Mouse (Mus musculus) MEL (cell line): ENCODE measurements around the gene Cep135. TPM values are rescaled to one million over a fixed set of nuclear protein-coding genes. Genes with fewer than 3 reads are reported as not detected.

Experiments used
- DNase-seq: peaks from one replicate; pipeline ENCODE4 v3.0.0; 2011; ENCODE audit warnings: low read depth, low spot score
- H3K27ac ChIP-seq: 2 replicates; pipeline ENCODE4 v1.5.1; 2012; ENCODE audit warnings: low read depth, mild to moderate bottlenecking, control low read depth, low read length, moderate library complexity; ENCODE audit not compliant: control insufficient read depth
- H3K27me3 ChIP-seq, 2 experiments: fragments of 150-350 bp in 1 of 2; sonication (generic) in 1 of 2; 2 replicates each; pipeline ENCODE4 v1.6.1; 2012; ENCODE audit warnings: low read length in 2 of 2, mild to moderate bottlenecking in 2 of 2, improper control_type of control experiment in 1 of 2, moderate library complexity in 1 of 2; ENCODE audit not compliant: insufficient read depth in 2 of 2, control insufficient read depth in 1 of 2
- H3K36me3 ChIP-seq, 2 experiments: 2 replicates each; pipeline ENCODE4 v1.6.1; 2012 to 2014; ENCODE audit warnings: low read length in 2 of 2, improper control_type of control experiment in 1 of 2, inconsistent platforms in 1 of 2, mild to moderate bottlenecking in 1 of 2; ENCODE audit not compliant: insufficient read depth in 2 of 2, control insufficient read depth in 1 of 2
- H3K4me1 ChIP-seq, 2 experiments: fragments of 150-350 bp in 1 of 2; sonication (generic) in 1 of 2; 2 replicates each; pipeline ENCODE4 v1.6.1; 2012; ENCODE audit warnings: low read length in 2 of 2, improper control_type of control experiment in 1 of 2, mild to moderate bottlenecking in 1 of 2; ENCODE audit not compliant: insufficient read depth in 2 of 2, control insufficient read depth in 1 of 2
- H3K4me3 ChIP-seq, 2 experiments: fragments of 150-350 bp in 1 of 2; sonication (generic) in 1 of 2; 2 replicates each; pipeline ENCODE4 v1.5.1; 2012; ENCODE audit warnings: low read depth in 2 of 2, low read length in 2 of 2, mild to moderate bottlenecking in 2 of 2, moderate library complexity in 2 of 2, control low read depth in 1 of 2, improper control_type of control experiment in 1 of 2; ENCODE audit not compliant: control insufficient read depth in 1 of 2, insufficient read depth in 1 of 2
- H3K79me2 ChIP-seq: 2 replicates; pipeline ENCODE4 v1.6.1; 2012; ENCODE audit warnings: mild to moderate bottlenecking, low read length, moderate library complexity; ENCODE audit not compliant: control insufficient read depth, poor library complexity, insufficient read depth
- H3K9ac ChIP-seq: 2 replicates; pipeline ENCODE4 v1.6.1; 2012; ENCODE audit warnings: low read depth, mild to moderate bottlenecking, control low read depth, low read length, moderate library complexity; ENCODE audit not compliant: control insufficient read depth, poor library complexity, severe bottlenecking
- H3K9me3 ChIP-seq: fragments of 150-350 bp; sonication (generic); replicated peaks from 2 replicates; pipeline ENCODE4 v1.6.1; 2012; ENCODE audit warnings: mild to moderate bottlenecking, low read length, improper control_type of control experiment, moderate library complexity; ENCODE audit not compliant: insufficient read depth
- CHD1 ChIP-seq: IDR thresholded peaks from 2 replicates; pipeline ENCODE4 v1.6.1; 2012; ENCODE audit warnings: low read depth, mild to moderate bottlenecking, inconsistent platforms, low read length, improper control_type of control experiment
- E2F4 ChIP-seq: IDR thresholded peaks from 2 replicates; pipeline ENCODE4 v1.6.1; 2011; ENCODE audit warnings: low read depth, low read length, improper control_type of control experiment, borderline replicate concordance
- EP300 ChIP-seq, 2 experiments: IDR thresholded peaks; 2 replicates each; pipeline ENCODE4 v1.6.1; 2011; ENCODE audit warnings: improper control_type of control experiment in 2 of 2, low read length in 2 of 2, low read depth in 1 of 2, mild to moderate bottlenecking in 1 of 2
- ETS1 ChIP-seq: IDR thresholded peaks from 2 replicates; pipeline ENCODE4 v1.6.1; 2012; ENCODE audit warnings: low read depth, mild to moderate bottlenecking, inconsistent platforms, low read length, improper control_type of control experiment, moderate library complexity
- GABPA ChIP-seq: IDR thresholded peaks from 2 replicates; pipeline ENCODE4 v1.6.1; 2012; ENCODE audit warnings: low read depth, mild to moderate bottlenecking, inconsistent platforms, low read length, improper control_type of control experiment, moderate library complexity
- GATA1 ChIP-seq: IDR thresholded peaks from 2 replicates; pipeline ENCODE4 v1.6.1; 2011; ENCODE audit warnings: low read depth, low read length, improper control_type of control experiment
- JUND ChIP-seq: IDR thresholded peaks from 2 replicates; pipeline ENCODE4 v1.6.1; 2011; ENCODE audit warnings: low read depth, mild to moderate bottlenecking, improper control_type of control experiment, low read length
- KAT2A ChIP-seq: conservative IDR thresholded peaks from 2 replicates; pipeline ENCODE4 v1.6.1; 2012; ENCODE audit warnings: low read depth, low read length, improper control_type of control experiment, inconsistent platforms
- MYB ChIP-seq: IDR thresholded peaks from 2 replicates; pipeline ENCODE4 v1.6.1; 2011; ENCODE audit warnings: mild to moderate bottlenecking, low read depth, low read length, improper control_type of control experiment
- RCOR1 ChIP-seq: IDR thresholded peaks from 2 replicates; pipeline ENCODE4 v1.6.1; 2012; ENCODE audit warnings: low read depth, mild to moderate bottlenecking, inconsistent platforms, low read length, improper control_type of control experiment
- TCF12 ChIP-seq: IDR thresholded peaks from 2 replicates; pipeline ENCODE4 v1.6.1; 2014; ENCODE audit warnings: low read depth, mild to moderate bottlenecking, inconsistent platforms, low read length, improper control_type of control experiment, moderate library complexity
- USF1 ChIP-seq: IDR thresholded peaks from 2 replicates; pipeline ENCODE4 v1.6.1; 2014; ENCODE audit warnings: low read depth, mild to moderate bottlenecking, inconsistent platforms, low read length, improper control_type of control experiment, moderate library complexity
- ZC3H11A ChIP-seq: IDR thresholded peaks from 2 replicates; pipeline ENCODE4 v1.6.1; 2012; ENCODE audit warnings: low read depth, mild to moderate bottlenecking, inconsistent platforms, low read length, improper control_type of control experiment
- ZKSCAN1 ChIP-seq: IDR thresholded peaks from 2 replicates; pipeline ENCODE4 v1.6.1; 2012; ENCODE audit warnings: low read depth, mild to moderate bottlenecking, inconsistent platforms, low read length, improper control_type of control experiment, moderate library complexity
- ZMIZ1 ChIP-seq: IDR thresholded peaks from 2 replicates; pipeline ENCODE4 v1.6.1; 2012; ENCODE audit warnings: low read depth, mild to moderate bottlenecking, inconsistent platforms, low read length, improper control_type of control experiment, moderate library complexity
- polyA plus RNA-seq, 2 experiments: library from polyadenylated mRNA; stranded (reverse) in 1 of 2; unstranded in 1 of 2; fragments of >175 nt in 1 of 2; fragments of >200 nt in 1 of 2; gene quantifications; 2 replicates each; pipeline versions ENCODE4 v1.2.1 to v1.2.4; 2012; ENCODE audit warnings: low replicate concordance in 2 of 2, low read depth in 1 of 2; ENCODE audit not compliant: insufficient read length in 2 of 2, insufficient read depth in 1 of 2, missing spikeins in 1 of 2
- total RNA-seq: library from RNA; depleted of rRNA; stranded (reverse); fragments of 300-350 nt; gene quantifications from 2 replicates; pipeline ENCODE4 v1.2.3, GENCODE M21; 2012

The Cep135 gene
- total and polyA plus RNA-seq, 3 experiments, result 9.2 to 9.3 TPM; not detected in 1

DNA sequence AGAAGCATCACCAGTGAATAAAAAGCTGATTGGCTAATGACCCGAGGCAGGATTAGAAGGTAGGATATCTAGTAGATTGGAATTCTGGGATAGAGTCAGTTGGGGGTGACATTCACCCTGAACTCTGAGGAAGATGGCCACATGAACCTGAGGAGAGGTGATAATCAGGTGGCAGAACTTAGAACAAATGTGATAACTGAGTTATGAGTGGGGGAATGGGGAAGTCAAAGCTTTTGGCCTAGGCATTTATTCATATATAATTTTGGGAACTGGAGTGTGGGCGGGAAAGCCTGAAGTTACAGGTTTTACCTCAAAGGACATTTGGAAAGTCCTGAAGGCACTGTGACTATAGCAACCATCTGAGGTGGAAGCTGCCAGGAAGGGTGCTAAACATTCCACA, 3.1 kb upstream of the Cep135 start:
- peaks cover 7 to 12% of the 10 kb centered on the region in 2 experiments for H3K4me1 ChIP-seq
- H3K9ac ChIP-seq, result no peak overlapping the region
- no peak overlapping the region for H3K4me3 ChIP-seq
- peaks cover 4% of the 10 kb centered on the region; the same call in 1 of the 2 replicates for H3K79me2 ChIP-seq
- peak; percentile 53 for DNase-seq
- peaks cover 0 to 13% of the 10 kb centered on the region in 2 experiments; a peak in 2 of 4 replicates for H3K36me3 ChIP-seq
- TF ChIP-seq EP300 (IDR thresholded peaks at IDR 0.05; ENCODE audit: low read depth in 1 of 2, low read length in 2 of 2), result peak; percentile 51 to 71; a peak in 3 of 4 replicates
- TF ChIP-seq KAT2A, result no peak
- TF ChIP-seq JUND, result no peak
- peak; percentile 32; the same call in 1 of the 2 replicates for TF ChIP-seq TCF12
- TF ChIP-seq GATA1, result peak; percentile 40; the same call in 1 of the 2 replicates
- no peak for TF ChIP-seq ZC3H11A
- TF ChIP-seq RCOR1, result peak; percentile 21; the same call in 1 of the 2 replicates
- no peak for TF ChIP-seq CHD1
- no peaks in the 10 kb centered on the region for H3K27me3 ChIP-seq
- no peaks in the 10 kb centered on the region for H3K9me3 ChIP-seq
- no peak overlapping the region for H3K27ac ChIP-seq

DNA sequence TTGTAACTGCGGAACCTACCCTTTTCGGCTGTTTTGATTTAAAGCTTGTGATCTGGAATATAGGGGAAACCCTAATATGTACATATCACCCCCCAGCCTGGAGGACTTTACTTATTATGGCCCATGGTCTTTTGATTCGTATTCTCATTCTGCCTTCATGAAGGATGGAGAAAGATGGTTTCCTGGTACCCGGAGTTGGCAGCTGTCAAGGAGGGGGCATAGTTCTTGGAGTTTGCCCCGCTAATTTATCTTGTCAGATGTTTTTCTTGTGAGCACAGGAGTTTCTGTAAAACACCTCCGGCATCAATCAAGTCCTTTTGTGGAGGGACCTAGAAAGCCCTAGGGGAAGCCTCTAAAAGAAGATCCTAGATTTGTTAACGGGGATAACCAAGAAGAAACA, 813 bp downstream of the Cep135 start:
- peaks cover 0 to 14% of the 10 kb centered on the region in 2 experiments; a peak in 3 of 4 replicates for H3K36me3 ChIP-seq
- no peaks in the 10 kb centered on the region for H3K27me3 ChIP-seq
- H3K79me2 ChIP-seq, result peaks cover 4% of the 10 kb centered on the region; the same call in 1 of the 2 replicates
- DNase-seq, result no peak
- TF ChIP-seq MYB (no peak), USF1 (no peak), ETS1 (no peak), JUND (no peak), EP300 (IDR thresholded peaks at IDR 0.05; ENCODE audit: low read depth in 1 of 2, low read length in 2 of 2) (no peak), GABPA (no peak), ZKSCAN1 (no peak), CHD1 (no peak), ZMIZ1 (no peak), E2F4 (no peak)
- TF ChIP-seq, all 39 proteins: peak for 0
- H3K4me3 ChIP-seq, result peak overlapping the region; percentile 76 to 96
- peak overlapping the region; percentile 98 for H3K9ac ChIP-seq
- H3K4me1 ChIP-seq, result peaks cover 7 to 12% of the 10 kb centered on the region in 2 experiments
- H3K27ac ChIP-seq, result peak overlapping the region; percentile 59; the same call in 1 of the 2 replicates
- H3K9me3 ChIP-seq, result no peaks in the 10 kb centered on the region
